Mouse (Mus musculus): ENCODE results near the gene Plpp3.

The Plpp3 gene

DNA sequence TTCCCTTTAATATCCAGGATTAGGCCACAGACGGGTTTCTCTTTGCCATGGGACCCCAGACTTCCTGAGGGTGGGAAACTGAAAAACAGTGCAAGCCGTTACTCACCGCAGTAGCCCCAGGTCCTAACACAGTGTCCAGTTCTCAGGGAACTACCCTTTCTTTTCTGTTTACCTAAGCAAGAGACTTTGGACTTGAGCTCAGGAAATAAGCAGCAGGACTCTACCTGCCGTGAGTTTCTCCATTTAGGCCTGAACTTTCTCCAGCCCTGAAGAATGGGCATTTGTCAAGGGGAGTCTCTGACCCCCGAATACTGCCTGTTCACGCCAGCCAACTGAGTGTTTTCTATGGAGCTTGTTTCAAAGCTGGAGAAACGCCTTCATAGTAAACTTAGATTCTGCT lies 31.7 kb downstream of the Plpp3 start:
- no peak for DNase-seq (ENCODE audit: low read depth, low spot score)

DNA sequence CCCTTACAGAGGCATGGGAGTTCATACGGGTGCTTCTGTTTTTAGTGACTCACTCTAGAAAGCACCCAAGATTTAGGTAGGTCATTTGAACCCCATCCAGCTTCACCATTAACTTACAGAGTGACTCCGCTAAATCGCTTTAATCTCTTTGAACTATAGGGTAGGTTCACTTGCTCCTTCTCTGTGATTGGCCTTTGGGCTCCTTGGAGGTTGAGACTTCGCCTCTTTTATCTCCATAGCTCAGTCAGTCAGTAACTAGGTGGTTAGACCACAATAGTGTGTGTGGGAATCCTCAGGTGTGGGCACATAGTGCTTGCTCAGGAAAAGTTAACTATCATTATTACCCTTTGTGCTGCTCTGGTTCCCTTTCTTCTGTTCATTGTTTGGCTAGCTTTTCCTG lies 33.7 kb downstream of the Plpp3 start:
- DNase-seq (ENCODE audit: low read depth, low spot score), result no peak

DNA sequence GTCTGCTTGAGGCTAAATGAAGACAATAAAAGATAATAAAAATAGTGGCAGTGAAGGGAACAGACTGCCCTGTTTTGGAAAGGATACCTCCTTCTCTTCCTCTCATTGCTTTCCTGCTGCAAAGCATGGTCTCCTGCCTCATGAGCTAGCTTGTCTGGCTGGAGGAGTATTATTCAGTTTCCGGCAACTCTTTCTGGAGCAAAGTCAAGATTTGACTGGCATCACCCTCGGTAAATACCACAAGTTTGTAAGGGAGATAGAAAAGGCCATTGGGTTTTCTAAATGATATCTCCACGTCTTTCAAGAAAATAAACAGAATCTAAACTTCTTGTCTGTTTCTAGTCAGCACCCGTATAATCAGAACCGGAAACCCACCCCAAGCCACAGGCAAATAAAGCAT lies 34.4 kb downstream of the Plpp3 start:
- DNase-seq (ENCODE audit: low read depth, low spot score), result no peak

DNA sequence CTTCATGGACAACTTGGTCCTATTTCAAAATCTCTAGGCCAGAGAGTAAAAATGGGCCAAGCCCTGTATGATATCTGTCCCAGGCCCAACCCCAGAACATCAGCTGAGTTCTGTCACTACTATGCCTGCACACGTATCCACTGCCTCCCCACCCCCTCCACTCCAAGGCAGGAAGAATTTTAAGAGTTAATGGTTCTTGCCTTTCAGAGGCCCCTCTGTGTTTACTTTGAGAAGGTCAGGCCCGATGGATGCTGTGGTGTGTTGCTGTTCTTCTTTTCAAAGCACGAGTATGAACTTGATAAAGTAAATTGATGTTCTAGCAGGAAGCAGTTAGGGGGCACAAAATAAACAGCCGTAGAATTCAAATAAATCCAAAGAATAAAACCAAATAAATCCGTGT lies 35.5 kb downstream of the Plpp3 start:
- DNase-seq (ENCODE audit: low read depth, low spot score), result no peak

DNA sequence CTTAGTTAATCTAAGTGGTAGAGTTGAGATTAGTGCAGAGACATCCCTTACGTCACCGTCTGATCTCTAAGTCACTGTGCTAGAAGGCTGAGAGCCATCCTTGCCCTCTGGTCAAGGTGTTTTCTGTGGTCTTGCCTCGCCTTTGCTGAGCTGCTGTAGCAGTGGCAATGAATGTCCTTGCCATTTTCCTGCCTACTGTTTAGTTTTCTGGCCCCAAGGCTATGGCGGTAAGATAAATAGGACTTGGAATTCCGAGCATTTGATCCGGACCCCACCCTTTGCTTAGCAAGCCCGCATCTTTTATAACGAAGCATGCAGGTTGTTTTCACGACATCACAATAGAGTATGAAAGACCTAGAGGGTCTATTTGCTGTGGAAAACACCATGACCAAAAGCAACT lies 38.1 kb downstream of the Plpp3 start:
- DNase-seq (ENCODE audit: low read depth, low spot score), result peak; percentile 36

DNA sequence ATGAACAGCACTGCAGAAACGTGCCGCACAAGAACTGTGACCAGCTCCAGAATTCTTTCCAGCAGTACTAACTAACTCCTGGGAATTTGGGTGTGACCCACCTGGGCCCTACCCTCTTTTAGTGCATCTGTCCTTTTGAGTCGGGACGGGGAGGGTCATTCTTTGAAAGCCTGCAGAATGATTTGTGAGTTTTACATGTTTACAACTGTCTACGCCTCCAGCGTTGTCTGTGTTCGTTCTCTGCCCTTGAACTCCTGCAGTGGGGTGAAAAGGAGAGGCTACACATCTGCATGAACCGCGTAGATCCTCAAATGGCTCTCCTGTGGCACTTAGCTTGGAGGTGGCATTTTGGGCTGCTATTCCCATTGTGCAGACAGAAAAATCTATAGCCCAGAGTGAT lies 39.0 kb downstream of the Plpp3 start:
- DNase-seq (ENCODE audit: low read depth, low spot score), result peak; percentile 59

DNA sequence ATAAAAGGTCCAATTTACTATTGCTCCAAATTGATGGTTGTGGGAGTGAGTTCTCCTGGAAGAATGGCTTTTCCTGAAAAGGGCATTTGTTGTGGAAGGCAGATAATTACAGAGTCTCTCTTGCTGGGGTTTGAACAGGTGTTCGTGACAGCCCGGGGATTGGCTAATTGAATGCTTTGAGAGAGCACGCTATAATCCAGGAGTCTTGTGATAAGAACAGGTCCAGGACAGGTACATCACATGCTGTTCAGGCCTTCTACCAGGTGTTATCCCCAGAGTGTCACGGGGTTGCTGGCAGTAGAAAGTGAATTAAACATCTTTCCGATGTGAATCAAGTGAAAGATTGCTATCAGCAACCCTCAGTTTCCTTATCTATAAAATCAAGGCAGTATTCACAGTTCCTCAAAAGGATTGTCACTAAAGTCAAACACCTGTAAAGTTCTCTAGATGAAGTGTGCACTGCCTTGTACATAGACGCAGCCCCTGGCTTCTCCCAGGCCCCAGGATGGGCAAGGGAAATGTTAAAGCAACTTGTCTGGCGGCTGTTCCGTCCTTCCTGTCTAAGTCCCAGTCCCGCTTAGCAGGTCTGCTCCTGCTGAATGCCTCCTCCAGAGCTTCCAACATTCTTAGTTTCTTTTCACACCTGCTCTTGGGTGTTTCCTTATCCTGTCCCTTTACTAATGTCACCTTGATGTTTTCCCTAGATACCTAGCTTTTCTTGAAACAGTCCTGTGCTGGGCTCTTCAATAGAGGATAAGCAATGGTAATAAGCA lies 40.0 kb downstream of the Plpp3 start:
- no peak for DNase-seq (ENCODE audit: low read depth, low spot score)

DNA sequence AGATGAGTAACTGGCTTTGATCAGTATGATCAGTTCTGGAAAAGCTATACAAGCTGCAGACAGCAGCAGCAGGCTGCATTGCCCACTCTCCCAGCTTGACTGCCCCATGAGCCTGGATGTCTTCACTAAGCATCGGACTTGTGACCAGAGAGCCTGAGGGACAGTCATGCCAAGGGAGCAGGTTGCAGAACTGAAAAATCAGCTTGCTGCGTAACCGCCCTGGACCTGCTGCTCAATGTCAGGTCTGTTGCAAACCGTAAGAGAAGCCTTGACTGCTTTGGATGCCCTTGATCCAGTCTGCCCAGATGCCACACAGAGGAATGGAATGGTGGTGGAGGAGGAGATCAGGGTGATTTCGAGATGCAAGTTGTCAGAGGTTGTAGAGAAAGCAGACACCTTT lies 41.5 kb downstream of the Plpp3 start:
- DNase-seq (ENCODE audit: low read depth, low spot score), result no peak

DNA sequence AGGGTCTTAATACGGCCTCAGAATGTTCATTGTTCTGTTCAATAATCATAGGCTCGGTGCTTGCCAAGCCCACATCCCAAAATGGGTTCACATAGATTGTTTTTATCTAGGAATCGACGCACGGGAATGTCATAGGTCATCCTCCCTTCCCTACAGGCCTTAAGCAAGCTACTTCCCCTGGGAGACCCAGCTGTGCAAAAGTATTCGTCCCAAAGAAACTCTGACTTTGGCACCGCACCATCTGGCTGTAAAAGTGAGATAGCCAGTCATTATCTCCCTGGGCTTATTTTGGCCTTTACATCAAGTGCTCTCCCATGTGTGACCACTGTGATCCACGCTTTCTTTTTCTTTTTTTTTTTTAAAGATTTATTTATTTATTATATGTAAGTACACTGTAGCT lies 42.2 kb downstream of the Plpp3 start:
- no peak for DNase-seq (ENCODE audit: low read depth, low spot score)

DNA sequence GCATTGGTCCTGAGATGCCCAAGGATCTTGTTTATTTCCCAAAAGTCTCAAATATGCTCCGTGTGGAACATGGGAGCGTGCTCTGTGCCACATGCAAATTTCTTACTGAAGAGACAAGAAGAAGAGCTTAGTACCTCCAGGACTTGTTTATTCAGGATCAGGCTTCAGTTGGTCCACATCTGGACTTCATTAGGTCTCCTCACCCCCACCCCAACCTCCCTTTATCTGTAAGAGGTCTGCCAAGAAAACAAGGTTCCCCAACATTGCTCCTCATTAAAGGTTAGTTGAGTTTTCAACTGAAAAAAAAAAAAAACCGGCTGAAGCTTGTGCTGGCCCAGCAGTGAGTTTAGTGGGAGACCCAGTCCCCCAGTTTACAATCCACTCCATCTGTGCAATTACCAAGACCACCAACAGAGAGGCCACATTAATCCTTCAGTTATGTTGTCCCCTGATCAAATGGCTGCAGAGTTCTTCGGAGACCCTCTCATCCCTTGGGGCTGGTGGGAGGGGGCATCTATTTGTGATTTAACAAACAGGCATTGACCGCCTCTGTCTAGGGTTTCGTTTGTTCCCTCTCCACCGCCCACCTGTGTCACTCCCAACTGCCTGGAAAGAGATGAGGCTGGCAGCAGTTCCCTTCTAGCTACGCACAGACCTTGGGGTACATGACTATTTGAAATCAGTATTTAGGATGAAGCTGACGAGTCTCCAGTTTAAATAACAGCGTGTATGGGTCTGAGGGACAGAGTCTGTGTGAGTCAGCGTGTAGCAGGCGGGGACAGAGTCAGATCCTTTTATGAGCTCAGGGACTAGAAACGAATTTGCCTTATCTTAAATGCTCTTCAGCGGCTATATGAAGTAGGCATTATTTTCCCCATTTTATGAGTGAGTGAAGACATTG lies 43.7 kb downstream of the Plpp3 start:
- no peak for DNase-seq (ENCODE audit: low read depth, low spot score)

DNA sequence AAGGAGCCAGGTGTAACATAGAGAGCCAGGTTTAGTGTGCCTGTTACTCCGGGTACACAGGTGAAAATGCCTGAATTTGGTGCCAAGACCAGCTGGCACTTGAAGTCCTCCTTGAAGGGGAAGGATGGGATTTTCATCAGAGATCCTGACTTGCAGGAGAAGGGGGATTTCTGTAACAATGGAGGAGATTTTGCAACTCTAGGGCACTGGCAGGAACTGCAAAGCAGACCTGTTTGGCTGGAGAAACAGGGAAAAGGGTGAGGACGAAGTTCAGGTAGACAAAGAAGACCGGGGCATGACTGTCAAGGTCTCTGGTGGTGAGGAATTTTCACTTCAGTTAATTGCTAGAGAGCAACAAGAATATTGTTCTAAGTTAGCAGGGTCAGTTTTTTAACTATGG lies 45.3 kb downstream of the Plpp3 start:
- no peak for DNase-seq (ENCODE audit: low read depth, low spot score)

DNA sequence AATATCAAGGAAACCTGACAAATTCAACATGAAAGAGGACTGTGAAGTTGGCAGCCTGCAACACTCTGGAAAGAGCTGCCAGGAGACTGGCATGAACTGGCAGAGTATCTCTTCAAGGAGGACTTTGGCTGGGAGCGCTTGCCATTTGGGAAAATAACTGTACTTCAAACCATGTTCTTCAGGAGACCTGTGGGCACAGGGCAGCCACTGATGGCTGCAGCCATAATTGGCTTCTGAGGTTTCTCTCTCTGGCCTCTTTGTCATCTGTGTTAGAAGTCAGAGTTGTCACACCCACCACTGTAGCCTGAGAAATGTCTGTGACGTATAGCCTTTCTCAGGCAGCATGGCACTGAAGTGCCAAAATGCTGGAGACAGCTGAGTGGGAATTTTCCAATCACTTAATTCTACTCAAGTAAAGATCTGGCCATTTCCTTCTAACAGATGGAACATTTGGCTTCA lies 46.2 kb downstream of the Plpp3 start:
- no peak for DNase-seq (ENCODE audit: low read depth, low spot score)

DNA sequence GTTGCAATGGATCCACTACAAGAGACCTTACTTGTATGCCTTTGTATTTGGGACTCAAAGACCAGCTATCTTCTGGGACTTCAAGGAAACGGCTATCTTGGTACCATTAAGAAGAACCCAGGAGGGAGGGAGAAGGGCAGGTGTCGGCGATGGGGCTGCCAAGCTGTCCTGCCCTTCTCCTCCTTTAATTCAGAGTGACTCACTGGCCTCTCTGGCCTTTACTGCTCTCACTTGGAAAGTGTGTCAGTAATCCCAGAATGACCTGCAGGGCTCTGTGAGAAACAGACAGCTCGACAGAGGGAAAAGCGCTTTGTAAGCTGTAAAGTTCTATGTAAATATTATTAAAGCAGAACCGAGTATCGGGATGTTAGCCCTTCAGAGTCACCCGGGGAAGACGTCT lies 46.9 kb downstream of the Plpp3 start:
- DNase-seq (ENCODE audit: low read depth, low spot score), result no peak

DNA sequence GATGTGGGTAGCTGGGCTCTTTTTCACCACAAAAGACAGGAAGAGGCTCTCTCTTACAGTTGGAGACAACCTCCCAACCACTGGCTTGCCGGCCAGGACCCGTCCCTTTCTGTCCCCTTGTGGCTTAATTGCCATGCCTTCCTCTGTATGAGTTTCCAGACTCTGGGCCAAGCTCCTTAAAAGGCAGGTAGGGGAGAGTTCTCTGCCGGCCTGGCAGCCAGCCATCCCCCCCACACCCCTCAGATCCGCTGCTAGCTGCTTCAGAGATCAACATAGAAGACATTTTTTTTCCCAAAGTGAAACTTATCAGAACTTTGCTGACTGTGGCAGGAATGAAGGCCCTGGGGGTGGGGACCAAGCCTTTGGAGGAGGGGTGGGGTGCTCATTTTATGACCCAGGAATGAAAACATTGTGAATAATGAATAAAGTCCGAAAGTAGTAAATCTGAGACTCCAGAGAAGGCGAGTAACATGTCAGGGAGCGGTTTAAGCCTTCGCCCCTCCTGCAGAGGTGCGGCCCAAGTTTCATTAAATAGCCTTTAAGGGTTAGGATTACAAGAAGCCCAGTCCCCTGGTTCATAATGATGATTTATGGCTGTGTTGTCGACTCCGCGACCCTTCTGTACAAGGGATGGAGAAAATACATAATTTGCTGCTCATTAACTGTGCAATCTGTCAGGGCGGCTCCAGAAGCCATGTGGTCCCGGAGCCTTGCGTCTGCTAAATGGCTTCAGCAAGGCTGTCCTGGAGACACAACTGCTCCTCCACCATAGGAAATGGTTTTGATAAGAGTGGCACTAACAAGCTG lies 48.1 kb downstream of the Plpp3 start:
- no peak for DNase-seq (ENCODE audit: low read depth, low spot score)

DNA sequence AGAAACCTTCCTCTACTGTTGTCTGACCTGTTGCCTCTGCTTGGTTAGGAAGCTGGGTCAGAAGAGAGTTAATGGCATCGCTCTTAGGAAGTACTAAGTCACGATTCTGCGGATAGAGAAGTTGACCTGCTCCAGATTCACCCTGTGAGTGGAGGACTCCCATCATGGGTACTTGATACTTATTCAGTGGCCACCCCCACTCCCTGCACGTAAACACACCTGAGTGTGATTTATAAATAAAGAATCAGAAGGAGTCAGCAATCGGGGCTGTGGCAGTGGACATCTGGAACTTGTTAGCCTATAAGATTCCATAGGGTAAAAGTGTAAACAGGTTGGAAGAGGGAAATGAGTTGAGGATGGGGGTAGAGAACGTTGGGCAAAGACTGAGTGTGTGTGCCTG lies 49.0 kb downstream of the Plpp3 start:
- DNase-seq (ENCODE audit: low read depth, low spot score), result no peak

DNA sequence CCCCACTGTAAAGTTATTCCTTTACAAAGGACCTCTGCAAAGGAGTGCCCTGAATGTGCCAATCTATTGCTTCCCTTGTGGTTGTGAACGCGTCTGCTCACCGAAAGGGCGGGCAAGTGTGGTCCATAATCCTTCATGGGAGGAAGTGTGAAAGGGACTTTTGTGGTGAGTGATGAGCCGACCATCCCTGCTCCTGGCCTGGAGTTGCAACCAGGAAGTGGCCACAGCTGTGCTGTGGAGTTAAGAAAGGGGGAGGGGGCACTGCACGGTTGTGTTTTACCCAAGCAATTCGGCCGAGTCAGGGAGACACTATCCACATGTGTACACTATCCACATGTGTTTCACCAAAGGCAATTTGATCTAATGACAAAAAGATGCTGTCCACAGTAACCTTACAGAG lies 49.8 kb downstream of the Plpp3 start:
- no peak for DNase-seq (ENCODE audit: low read depth, low spot score)

DNA sequence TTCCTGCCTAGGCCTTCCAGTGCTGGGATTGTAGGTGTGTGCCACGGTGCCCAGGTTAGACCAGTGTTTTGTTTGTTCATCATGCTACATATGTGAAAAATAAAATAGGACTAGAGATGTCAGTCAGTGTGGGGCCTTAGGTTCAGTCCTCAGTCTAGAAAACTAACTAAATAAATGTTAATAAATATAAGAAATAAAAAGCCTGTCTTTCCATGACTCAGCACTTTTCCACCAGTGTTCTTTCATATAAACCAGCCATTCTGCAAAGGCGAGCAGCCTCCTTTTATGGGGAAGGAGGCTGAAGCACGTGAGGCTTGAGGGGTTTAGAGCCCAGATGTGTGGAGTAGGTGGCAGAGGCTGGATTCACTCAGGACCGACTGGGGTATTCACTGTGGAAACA lies 50.5 kb downstream of the Plpp3 start:
- DNase-seq (ENCODE audit: low read depth, low spot score), result no peak

DNA sequence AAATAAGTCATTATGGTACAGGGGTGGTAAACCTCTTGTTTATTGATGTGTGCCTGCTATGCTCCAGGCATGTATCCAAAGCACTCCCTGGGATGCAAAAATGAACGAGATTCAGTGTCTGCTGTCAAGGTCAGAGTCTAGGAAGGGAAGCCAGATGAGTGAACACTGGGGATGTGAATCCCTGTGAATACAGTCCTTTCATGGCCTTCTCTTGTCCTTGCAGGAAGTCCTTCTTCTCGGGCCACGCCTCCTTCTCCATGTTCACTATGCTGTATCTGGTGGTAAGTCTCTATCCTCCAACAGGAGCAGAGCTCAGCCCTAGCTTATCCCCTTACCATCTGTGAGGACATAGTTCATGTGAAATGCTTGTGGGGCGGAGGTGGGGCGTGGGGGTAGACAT lies 51.8 kb downstream of the Plpp3 start:
- no peak for DNase-seq (ENCODE audit: low read depth, low spot score)

DNA sequence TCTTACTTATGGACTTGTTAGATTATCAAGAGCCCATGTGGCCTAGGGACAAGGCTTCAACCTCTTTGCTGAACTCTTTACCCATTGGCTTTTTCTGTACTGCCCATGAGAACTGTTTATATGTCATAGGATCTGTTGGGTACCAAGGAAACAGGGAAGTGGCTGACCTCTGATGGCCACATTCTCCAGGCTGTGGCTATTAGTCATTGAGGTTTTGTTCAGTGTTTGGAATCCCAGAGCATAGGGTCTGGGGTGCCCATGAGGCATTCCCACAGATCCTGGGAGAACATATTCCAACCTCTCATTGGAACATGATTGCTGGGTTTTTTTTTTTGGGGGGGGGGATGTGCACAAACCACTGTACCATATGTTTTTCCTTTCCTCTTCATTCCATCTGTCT lies 56.2 kb downstream of the Plpp3 start:
- no peak for DNase-seq (ENCODE audit: low read depth, low spot score)

DNA sequence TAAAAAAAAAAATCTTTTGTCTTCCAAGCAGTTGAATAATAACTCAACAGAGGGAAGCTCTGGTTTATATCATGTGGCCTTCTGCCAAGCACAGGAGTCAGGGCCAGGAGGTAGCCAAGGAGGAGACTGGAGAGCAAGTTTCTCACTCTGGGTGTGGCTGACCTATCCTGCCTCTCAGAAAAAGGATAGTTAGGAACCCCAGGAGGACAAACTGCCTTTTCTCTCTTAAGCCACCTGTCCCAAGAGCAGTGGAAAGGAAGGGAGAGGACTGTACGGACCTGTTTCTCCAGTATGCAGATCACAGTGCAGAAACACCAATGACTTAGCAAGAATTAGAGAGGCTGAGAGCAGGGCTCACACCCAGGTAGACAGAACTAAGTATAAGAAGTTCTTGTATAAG lies 57.3 kb downstream of the Plpp3 start:
- no peak for DNase-seq (ENCODE audit: low read depth, low spot score)

DNA sequence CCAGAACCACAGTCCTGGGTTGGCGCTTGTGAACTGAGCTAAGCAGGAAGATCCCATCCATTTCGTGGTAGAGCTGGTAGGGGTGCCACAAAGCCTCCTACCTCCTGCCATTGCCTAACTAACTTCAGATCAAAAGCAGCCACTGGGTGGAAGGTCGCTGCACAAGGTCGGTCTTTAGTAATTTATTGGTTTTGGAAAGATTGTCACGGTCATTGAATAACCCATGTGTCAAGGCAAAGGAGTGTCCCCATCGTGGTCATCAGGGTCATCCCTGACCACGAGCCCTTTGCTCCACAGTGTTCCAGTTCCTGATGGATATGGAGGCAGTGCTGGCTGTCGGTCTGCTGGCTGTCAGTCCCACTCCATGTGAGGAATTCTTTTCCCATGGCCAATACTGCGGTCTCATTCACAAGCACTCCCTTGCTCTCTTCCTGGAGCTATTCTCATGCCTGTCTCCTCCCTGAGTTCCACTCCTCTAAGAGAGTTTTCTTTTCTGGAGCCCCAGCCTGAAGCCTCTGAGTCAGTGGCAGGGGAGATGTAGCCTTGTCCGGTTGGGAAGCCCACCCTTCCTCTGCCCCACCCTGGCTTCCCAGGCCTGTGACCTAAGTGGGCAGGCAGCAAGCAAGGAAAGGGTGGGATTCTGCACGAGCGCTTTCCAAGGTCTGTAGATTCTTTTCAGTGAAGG lies 58.7 kb downstream of the Plpp3 start:
- no peak for DNase-seq (ENCODE audit: low read depth, low spot score)

DNA sequence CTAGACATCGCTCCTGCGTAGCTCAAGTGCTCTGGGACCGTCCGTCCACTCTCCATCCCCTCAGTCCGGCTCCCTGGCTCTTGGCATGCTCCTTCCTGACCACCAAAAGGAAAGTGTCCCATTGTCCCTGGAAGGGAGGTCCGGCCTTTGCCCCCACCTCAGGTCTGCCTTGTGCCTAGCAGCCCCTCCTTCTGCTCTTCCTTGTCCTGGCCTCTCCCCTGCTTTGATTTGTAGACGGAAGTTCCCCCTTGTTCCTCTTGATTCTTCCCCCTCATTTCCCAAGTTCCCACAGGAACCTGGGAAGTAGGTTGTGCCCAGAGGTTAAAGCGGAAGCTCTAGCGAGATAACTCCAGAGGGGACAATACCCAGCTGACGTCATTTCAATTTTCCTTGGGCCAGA lies 61.1 kb downstream of the Plpp3 start:
- DNase-seq (ENCODE audit: low read depth, low spot score), result no peak

All from WW6 (cell line).